Mouse (Mus musculus) duodenum, adult 2 months (tissue): Measurements from ENCODE around the gene Atp6v0d1. TPM values are rescaled to one million over a fixed set of nuclear protein-coding genes. Genes with fewer than 3 reads are reported as not detected.

ENCODE experiments used
- polyA plus RNA-seq: library from polyadenylated mRNA; depleted of rRNA; stranded (reverse); fragments of >200 nt; gene quantifications from 2 replicates; pipeline ENCODE4 v1.2.3, GENCODE M21; 2012; ENCODE audit warnings: low replicate concordance; rRNA removed

Atp6v0d1 gene
- 48.4 and 63.4 TPM in 2 replicates for polyA plus RNA-seq

DNA sequence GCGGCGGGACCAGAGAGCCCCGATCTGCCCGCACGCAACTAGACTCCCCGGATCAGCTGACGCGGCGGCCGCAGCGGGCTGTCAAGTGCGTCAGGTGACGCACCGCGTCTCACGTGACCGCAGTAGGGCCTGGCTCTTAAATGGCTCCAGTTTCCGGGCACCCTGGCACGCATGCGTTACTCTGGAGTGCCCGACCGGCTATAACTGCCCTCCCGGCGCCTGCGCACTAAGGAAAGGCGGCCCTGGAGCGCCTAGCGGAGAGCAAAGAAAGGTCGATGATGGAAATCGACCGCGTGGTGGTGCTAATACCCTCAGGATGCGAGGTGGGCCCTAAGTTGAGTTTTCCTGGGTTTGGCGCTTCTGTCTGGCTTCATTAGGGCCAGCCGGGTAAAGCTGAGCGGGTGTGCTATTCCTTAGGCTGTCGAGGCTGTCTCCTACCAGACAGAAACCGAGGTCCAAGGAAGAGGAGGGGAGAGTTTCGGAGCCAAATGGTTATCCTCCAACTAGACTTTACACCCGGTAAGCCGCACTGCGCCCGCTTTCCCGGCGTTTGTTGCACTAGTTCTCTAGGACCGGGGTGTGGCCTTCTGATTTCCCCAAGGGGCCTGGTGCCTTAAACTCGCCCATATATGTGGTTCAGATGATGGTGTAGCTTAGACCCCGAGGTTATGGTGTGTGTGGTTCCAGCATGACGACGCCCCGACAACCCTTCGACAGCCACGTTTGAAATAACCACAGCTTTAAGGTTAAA is at the start of gene Atp6v0d1:
Gene Atp6v0d1 (minus strand): TSS at position 96 of the 751 bp plus-strand sequence.

DNA sequence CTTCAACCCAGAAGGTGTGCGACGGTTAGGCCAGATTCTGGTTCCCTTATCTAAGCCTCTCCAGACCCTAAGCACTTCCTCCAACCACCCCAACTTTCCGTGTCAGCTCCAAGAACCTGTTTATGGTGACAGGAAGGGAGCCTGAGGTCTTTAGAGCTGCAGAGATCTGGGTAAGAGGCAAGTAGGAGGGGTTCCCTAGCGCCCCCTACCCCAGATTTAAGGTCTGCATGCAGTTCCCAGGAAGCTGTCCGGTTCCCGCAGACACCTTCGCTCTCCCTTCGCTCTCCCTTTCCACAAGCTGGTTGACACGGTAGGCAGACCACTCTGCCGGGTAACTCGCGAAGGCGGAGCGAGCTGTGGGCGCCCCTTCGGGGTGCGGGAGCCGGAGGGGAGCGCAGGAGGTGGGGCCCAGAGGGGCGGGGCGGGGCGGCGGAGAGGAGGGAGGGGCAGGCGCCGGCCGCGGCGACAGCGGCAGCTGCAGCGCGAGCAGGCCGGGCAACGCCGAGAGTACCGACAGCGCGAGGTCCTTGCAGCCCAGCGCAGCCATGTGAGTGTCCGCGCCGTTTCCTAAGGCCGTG is 39.0 kb upstream of the Atp6v0d1 start, which contains the start of gene Ripor1:
Gene Ripor1 (plus strand): TSS at position 452 of the 578 bp plus-strand sequence.

DNA sequence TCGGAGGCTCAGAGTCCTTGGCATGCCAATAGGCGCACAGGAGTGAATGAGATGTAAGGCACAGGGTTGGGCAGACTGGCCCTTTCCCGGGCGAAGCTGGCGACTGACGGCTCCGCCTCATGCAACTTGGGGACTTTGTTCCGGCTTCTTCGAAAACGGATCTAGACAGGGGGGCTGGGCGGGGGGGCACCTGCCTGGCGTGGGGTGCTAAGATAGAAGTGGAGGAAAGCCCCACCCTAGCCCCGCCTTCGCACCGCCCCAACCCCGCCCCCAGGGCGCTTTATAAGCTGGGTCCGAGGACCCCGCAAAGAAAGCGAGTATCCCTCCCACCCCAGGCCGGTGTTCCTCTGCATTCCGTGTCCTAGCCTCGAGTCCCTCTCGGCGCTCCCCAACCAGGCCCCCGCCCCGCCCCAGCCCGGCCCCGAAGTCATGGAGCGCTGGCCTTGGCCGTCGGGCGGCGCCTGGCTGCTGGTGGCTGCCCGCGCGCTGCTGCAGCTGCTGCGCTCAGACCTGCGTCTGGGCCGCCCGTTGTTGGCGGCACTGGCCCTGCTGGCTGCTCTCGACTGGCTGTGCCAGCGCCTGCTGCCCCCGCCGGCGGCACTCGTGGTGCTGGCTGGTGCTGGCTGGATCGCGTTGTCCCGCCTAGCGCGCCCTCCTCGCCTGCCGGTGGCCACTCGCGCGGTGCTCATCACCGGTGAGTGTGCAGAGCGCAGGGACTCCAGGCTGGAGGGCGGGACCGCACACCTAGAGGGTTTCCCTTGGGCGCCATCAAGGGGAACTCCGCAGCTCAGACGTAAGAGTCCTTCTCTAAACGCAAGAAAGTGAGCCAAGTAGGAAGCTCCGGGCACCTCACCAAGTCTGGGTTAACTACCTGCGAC is 47.2 kb downstream of the Atp6v0d1 start, which contains the start of gene Hsd11b2:
Gene Hsd11b2 (plus strand): TSS at position 320 of the 878 bp plus-strand sequence.

DNA sequence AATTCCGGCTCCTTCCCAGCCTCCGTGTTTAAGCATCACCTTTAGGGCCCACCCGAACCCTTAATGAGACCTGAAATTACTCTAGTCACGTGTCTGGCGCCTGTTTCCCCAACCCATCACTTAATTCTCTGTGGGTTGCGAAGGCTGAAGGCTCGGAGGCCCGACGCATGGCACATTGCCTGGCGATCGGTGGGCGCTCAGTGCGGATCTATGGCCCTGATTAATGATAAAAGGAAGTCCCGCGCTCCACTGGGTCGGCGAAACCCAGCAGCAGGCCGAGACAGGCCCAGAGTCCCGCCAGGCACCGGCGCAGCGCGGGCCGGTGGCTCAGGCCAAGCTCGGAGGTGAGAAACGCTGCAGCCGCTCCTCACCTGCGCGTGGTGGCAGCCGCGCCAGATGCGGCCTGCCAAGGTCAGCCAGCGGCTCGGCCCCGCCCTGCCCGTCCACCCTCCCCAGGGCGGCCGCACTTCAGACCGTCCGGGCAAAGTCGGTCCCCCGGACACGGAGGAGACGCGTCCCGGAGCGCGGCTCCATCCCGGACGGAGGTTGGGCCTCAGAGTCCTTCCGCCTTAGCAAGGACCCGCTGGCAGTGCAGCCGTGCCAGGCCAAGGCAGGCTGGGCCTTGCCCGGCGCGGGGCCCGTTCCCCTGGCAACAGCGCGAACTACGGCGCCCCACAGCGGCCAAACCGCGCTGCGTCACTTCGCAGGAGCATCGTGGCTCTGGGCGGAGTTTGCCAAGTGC is 69.2 kb downstream of the Atp6v0d1 start, which contains the start of gene Zdhhc1:
Gene Zdhhc1 (minus strand): TSS at position 464 of the 742 bp plus-strand sequence.

Other genes starting within 250 kb of the Atp6v0d1 start
- 6.5 and 8.6 TPM in 2 replicates for gene Lrrc29, start 239.8 kb downstream of the Atp6v0d1 start, polyA plus RNA-seq
- gene Tmem208, start 239.7 kb downstream of the Atp6v0d1 start, polyA plus RNA-seq, result 120 and 146 TPM in 2 replicates
- gene Fhod1, start 218.1 kb downstream of the Atp6v0d1 start, polyA plus RNA-seq, result 18.1 and 20.1 TPM in 2 replicates
- 3.2 and 4.5 TPM in 2 replicates for gene Slc9a5, start 217.2 kb downstream of the Atp6v0d1 start, polyA plus RNA-seq
- 0.33 and 0.41 TPM in 2 replicates for gene Plekhg4, start 192.8 kb downstream of the Atp6v0d1 start, polyA plus RNA-seq
- 0.06 TPM in 1 of 2 replicates, not detected in the other for gene Kctd19, start 152.5 kb downstream of the Atp6v0d1 start, polyA plus RNA-seq
- gene Lrrc36, start 152.5 kb downstream of the Atp6v0d1 start, polyA plus RNA-seq, result 0.22 TPM in 1 of 2 replicates, not detected in the other
- 53.0 and 57.7 TPM in 2 replicates for gene Tppp3, start 94.5 kb downstream of the Atp6v0d1 start, polyA plus RNA-seq
- gene Zdhhc1, start 69.1 kb downstream of the Atp6v0d1 start, polyA plus RNA-seq, result 17.9 and 29.4 TPM in 2 replicates
- gene Hsd11b2, start 47.3 kb downstream of the Atp6v0d1 start, polyA plus RNA-seq, result 11.0 and 11.1 TPM in 2 replicates
- gene Ripor1, start 39.2 kb upstream of the Atp6v0d1 start, polyA plus RNA-seq, result 7.7 and 13.9 TPM in 2 replicates
- gene Ctcf, start 70.5 kb upstream of the Atp6v0d1 start, polyA plus RNA-seq, result 5.0 and 7.2 TPM in 2 replicates
- gene Agrp, start 71.3 kb upstream of the Atp6v0d1 start, polyA plus RNA-seq, result 0.31 TPM in 1 of 2 replicates, not detected in the other
- 3.2 and 7.0 TPM in 2 replicates for gene Carmil2, start 120.2 kb upstream of the Atp6v0d1 start, polyA plus RNA-seq
- 29.2 and 30.8 TPM in 2 replicates for gene Acd, start 135.1 kb upstream of the Atp6v0d1 start, polyA plus RNA-seq
- 6.5 and 10.2 TPM in 2 replicates for gene Pard6a, start 135.1 kb upstream of the Atp6v0d1 start, polyA plus RNA-seq
- gene 4933405L10Rik, start 141.6 kb upstream of the Atp6v0d1 start, polyA plus RNA-seq, result not detected in 2 replicates
- 4.9 and 7.9 TPM in 2 replicates for gene Enkd1, start 142.2 kb upstream of the Atp6v0d1 start, polyA plus RNA-seq
- 8.5 and 9.1 TPM in 2 replicates for gene Gfod2, start 192.6 kb upstream of the Atp6v0d1 start, polyA plus RNA-seq